In genomic region chr1:52498786-52499450, GRCm38 (mm10) we compare ENCODE assay signal across 8 mouse cellular contexts. TPM values are rescaled to one million over a fixed set of nuclear protein-coding genes. Genes with fewer than 3 reads are reported as not detected.
DNase-seq lines count a peak whose midpoint lies in the region; ATAC-seq lines count a peak whose summit lies in the region.

No protein-coding gene starts in this region.

- intact Hi-C loops in left cerebral cortex, postnatal 14 days (cut with DNase I): no loop called here

- no peak for ATAC-seq in kidney, embryonic 14.5 days (ENCODE audit: low FRiP score, low TSS enrichment)
- no peak for ATAC-seq in hindbrain, embryonic 15.5 days (ENCODE audit: low FRiP score, low read depth)
- ATAC-seq in midbrain, embryonic 15.5 days (replicated peaks): no peak

- 15% methylated on average over 6 of the region's 6 CpGs for WGBS in kidney, embryonic 14.5 days
- WGBS in hindbrain, embryonic 15.5 days: 14% methylated on average over 6 of the region's 6 CpGs
- WGBS in midbrain, embryonic 15.5 days: 12% methylated on average over 6 of the region's 6 CpGs

- H3K4me3 ChIP-seq in kidney, embryonic 14.5 days (ENCODE audit: low read length): peak overlapping the region; percentile 80
- H3K4me3 ChIP-seq in hindbrain, embryonic 15.5 days: peak overlapping the region; percentile 93
- peak overlapping the region; percentile 66 for H3K4me3 ChIP-seq in midbrain, embryonic 15.5 days

- no peaks in the 10 kb centered on the region for H3K9me3 ChIP-seq in kidney, embryonic 14.5 days (ENCODE audit: control insufficient read depth, low read length)
- no peaks in the 10 kb centered on the region for H3K9me3 ChIP-seq in hindbrain, embryonic 15.5 days
- no peaks in the 10 kb centered on the region for H3K9me3 ChIP-seq in midbrain, embryonic 15.5 days

- no peak for DNase-seq in kidney, adult 18-20 months
- DNase-seq in brain, adult 2 months (ENCODE audit: low read depth, low spot score): peak; percentile 44
- no peak for DNase-seq in urinary bladder, postnatal 36 days (ENCODE audit: low spot score in 2 of 2)
- DNase-seq in left cerebral cortex, postnatal 14 days (ENCODE audit: low spot score in 2 of 2): no peak
- no peak for DNase-seq in urinary bladder, postnatal 25 days (ENCODE audit: low spot score)

- no peaks in the 10 kb centered on the region for H3K4me1 ChIP-seq in kidney, embryonic 14.5 days (ENCODE audit: control insufficient read depth, insufficient read depth, low read length)
- H3K4me1 ChIP-seq in hindbrain, embryonic 15.5 days (replicated peaks): 0 out of 2 replicates have a peak, but pooled peaks cover 8% of the 10 kb centered on the region
- peaks cover 13% of the 10 kb centered on the region for H3K4me1 ChIP-seq in midbrain, embryonic 15.5 days

- peak overlapping the region; percentile 84 for H3K4me2 ChIP-seq in kidney, embryonic 14.5 days (replicated peaks; ENCODE audit: low read depth, low read length)
- peak overlapping the region; percentile 92 for H3K4me2 ChIP-seq in hindbrain, embryonic 15.5 days
- H3K4me2 ChIP-seq in midbrain, embryonic 15.5 days: peak overlapping the region; percentile 81

- H3K27ac ChIP-seq in kidney, embryonic 14.5 days (ENCODE audit: low read depth, low read length): no peak overlapping the region
- H3K27ac ChIP-seq in hindbrain, embryonic 15.5 days (replicated peaks): no peak overlapping the region
- H3K27ac ChIP-seq in midbrain, embryonic 15.5 days: no peak overlapping the region

- H3K36me3 ChIP-seq in kidney, embryonic 14.5 days (ENCODE audit: control insufficient read depth, insufficient read depth, low read length): no peaks in the 10 kb centered on the region
- H3K36me3 ChIP-seq in hindbrain, embryonic 15.5 days: no peaks in the 10 kb centered on the region
- no peaks in the 10 kb centered on the region for H3K36me3 ChIP-seq in midbrain, embryonic 15.5 days (replicated peaks)

- peak overlapping the region; percentile 87; the same call in 1 of the 2 replicates for H3K9ac ChIP-seq in kidney, embryonic 14.5 days (ENCODE audit: low read depth, low read length)
- H3K9ac ChIP-seq in hindbrain, embryonic 15.5 days: peak overlapping the region; percentile 70
- H3K9ac ChIP-seq in midbrain, embryonic 15.5 days: no peak overlapping the region

- H3K27me3 ChIP-seq in kidney, embryonic 14.5 days (ENCODE audit: control insufficient read depth, insufficient read depth, low read length): no peaks in the 10 kb centered on the region
- H3K27me3 ChIP-seq in hindbrain, embryonic 15.5 days: 0 out of 2 replicates have a peak, but pooled peaks cover 2% of the 10 kb centered on the region
- no peaks in the 10 kb centered on the region for H3K27me3 ChIP-seq in midbrain, embryonic 15.5 days (replicated peaks)

RNA-seq across cellular contexts. Expression of gene Nab1, which starts 1.6 kb away (rescaled TPM):
- 13.2 and 18.8 TPM in 2 replicates for polyA plus RNA-seq in kidney, embryonic 14.5 days (2014; fragmentation: Nextera tagmentation; extraction: Ambion mirVana)
- 12.5 and 14.6 TPM in 2 replicates for polyA plus RNA-seq in hindbrain, embryonic 15.5 days (2015; fragmentation: Nextera tagmentation; extraction: Ambion mirVana)
- polyA plus RNA-seq in midbrain, embryonic 15.5 days (2015; fragmentation: Nextera tagmentation; extraction: Ambion mirVana): 7.4 and 7.7 TPM in 2 replicates
- 10 to 100 TPM; 25.1 to 26.4 TPM for total RNA-seq in left cerebral cortex, postnatal 14 days (2021)
